Mouse (Mus musculus) stomach, embryonic 16.5 days (tissue): ENCODE measurements around the gene Cd2bp2. TPM values are rescaled to one million over a fixed set of nuclear protein-coding genes. Genes with fewer than 3 reads are reported as not detected.

ENCODE experiments used
- ATAC-seq: fragments of 200-750 bp; cut with Nextera tagmentation; 2 replicates; pipeline ENCODE4 v1.8.0; 2017; ENCODE audit warnings: moderate number of reproducible peaks, moderate TSS enrichment; ENCODE audit not compliant: insufficient read depth, low FRiP score
- H3K27ac ChIP-seq: fragments of 300-500 bp; sonication (generic); 2 replicates; pipeline ENCODE4 v1.5.1; 2014; ENCODE audit warnings: low read length
- H3K27me3 ChIP-seq: fragments of 300-500 bp; sonication (generic); 2 replicates; pipeline ENCODE4 v1.6.1; 2014; ENCODE audit warnings: low read length, control low read depth, mixed read lengths; ENCODE audit not compliant: control insufficient read depth, insufficient read depth
- H3K36me3 ChIP-seq: fragments of 300-500 bp; sonication (generic); 2 replicates; pipeline ENCODE4 v1.6.1; 2014; ENCODE audit warnings: low read length; ENCODE audit not compliant: control insufficient read depth, insufficient read depth
- H3K4me1 ChIP-seq: fragments of 300-500 bp; sonication (generic); 2 replicates; pipeline ENCODE4 v1.6.1; 2014; ENCODE audit warnings: low read length, control low read depth, mixed read lengths; ENCODE audit not compliant: control insufficient read depth, insufficient read depth
- H3K4me2 ChIP-seq: fragments of 300-500 bp; sonication (generic); 2 replicates; pipeline ENCODE4 v1.6.1; 2014; ENCODE audit warnings: low read depth, low read length, mixed read lengths
- H3K4me3 ChIP-seq: fragments of 300-500 bp; sonication (generic); replicated peaks from 2 replicates; pipeline ENCODE4 v1.5.1; 2014; ENCODE audit warnings: mild to moderate bottlenecking, low read length
- H3K9ac ChIP-seq: fragments of 300-500 bp; sonication (generic); 2 replicates; pipeline ENCODE4 v1.6.1; 2014; ENCODE audit warnings: low read length
- H3K9me3 ChIP-seq: fragments of 300-500 bp; sonication (generic); replicated peaks from 2 replicates; pipeline ENCODE4 v1.6.1; 2016; ENCODE audit warnings: low read length, control low read depth; ENCODE audit not compliant: control insufficient read depth
- WGBS: fragments of 180-500 bp; shearing (Covaris S2); extraction: QIAGEN DNeasy Blood & Tissue Kit; methylation state at CpG from one replicate; pipeline ENCODE4 v1.1.7; 2014; 5-methylcytosine and 5-hydroxymethylcytosine counted together
- polyA plus RNA-seq: library from polyadenylated mRNA; unstranded; fragments of >200 nt; fragmentation: Nextera tagmentation; extraction: Ambion mirVana; gene quantifications from 2 replicates; pipeline ENCODE4 v1.2.1, GENCODE M21; 2015

The Cd2bp2 gene
- polyA plus RNA-seq, 1 experiment from 2014 or later = 47.7 TPM

DNA sequence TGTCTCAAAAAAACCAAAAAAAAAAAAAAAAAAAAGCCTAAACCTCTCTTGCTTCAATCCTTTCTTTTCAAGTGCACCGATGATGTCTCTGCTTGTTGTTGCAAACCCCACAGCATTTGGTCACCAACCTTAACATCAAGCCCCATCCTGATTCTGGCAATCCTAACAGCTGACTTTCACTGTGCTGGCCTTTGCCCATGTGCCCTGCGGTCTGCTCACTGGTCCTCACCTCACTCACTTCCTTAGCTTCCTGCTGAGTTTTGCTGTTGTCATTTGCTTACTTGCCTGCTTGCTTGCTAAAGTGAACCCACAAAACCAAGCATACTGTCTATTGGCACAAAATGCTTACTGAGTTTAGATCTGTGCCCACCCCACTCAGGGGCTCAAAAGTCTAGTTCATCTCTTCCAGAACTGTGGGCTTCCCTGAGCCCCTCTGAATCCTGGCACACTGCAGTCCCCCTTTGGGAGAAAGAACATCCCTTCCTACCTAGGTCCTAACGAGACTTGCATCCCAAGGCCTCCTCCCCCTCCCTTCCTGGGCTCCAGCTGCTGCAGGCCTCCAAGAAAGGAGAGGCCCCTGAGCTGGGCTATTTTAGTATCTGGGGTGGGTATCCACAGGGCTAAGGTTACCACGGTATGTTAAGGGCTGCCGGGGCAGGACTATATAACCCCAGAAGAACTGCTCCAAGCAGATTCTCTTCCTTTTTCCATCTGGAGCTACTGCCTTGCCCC, 15.3 kb upstream of the Cd2bp2 start:
- no peak overlapping the region for H3K9ac ChIP-seq
- no peaks in the 10 kb centered on the region for H3K36me3 ChIP-seq
- no peak for ATAC-seq
- H3K27ac ChIP-seq = no peak overlapping the region
- H3K4me2 ChIP-seq = no peak overlapping the region
- 78% methylated on average over 5 of the region's 5 CpGs for WGBS
- no peaks in the 10 kb centered on the region for H3K27me3 ChIP-seq
- no peaks in the 10 kb centered on the region for H3K9me3 ChIP-seq
- H3K4me1 ChIP-seq = peaks cover 7% of the 10 kb centered on the region; the same call in 1 of the 2 replicates
- no peak overlapping the region for H3K4me3 ChIP-seq

DNA sequence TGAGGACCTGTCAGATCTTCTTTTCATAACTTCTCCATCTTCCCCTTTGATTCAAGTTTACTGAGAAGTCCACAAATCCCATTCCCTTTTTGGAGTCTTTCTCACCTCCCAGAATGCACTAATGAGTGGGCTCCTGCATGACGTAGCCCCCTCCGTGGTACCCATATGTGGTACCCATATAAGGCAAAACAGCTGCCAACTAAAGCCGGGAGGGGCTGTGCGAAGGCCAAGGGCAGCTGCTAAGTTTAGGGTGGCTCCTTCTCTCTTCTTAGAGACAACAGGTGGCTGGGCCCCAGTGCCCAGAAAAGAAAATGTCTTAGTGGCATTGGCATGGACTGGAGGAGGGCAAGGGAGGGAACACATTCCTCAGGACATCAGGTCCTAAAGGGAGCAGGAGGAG, 14.4 kb upstream of the Cd2bp2 start:
- Histone ChIP-seq H3K4me2 (no peak overlapping the region), H3K4me1 (peaks cover 10% of the 10 kb centered on the region), H3K36me3 (no peaks in the 10 kb centered on the region), H3K9me3 (no peaks in the 10 kb centered on the region), H3K27ac (no peak overlapping the region), H3K27me3 (no peaks in the 10 kb centered on the region), H3K9ac (no peak overlapping the region), H3K4me3 (no peak overlapping the region)
- 83% methylated on average over 4 of the region's 4 CpGs for WGBS
- ATAC-seq = no peak

- no peak for ATAC-seq
- Histone ChIP-seq H3K4me1 (peaks cover 14% of the 10 kb centered on the region), H3K9me3 (no peaks in the 10 kb centered on the region), H3K27ac (no peak overlapping the region), H3K27me3 (no peaks in the 10 kb centered on the region), H3K9ac (peak overlapping the region; percentile 62; the same call in 1 of the 2 replicates), H3K36me3 (no peaks in the 10 kb centered on the region), H3K4me3 (no peak overlapping the region; the same call in 1 of the 2 replicates), H3K4me2 (peak overlapping the region; percentile 54)
- WGBS = 78% methylated on average over 5 of the region's 5 CpGs
Observed at GRCm38 (mm10) chr7:127209851-127210250, 14.0 kb upstream of the Cd2bp2 start.

DNA sequence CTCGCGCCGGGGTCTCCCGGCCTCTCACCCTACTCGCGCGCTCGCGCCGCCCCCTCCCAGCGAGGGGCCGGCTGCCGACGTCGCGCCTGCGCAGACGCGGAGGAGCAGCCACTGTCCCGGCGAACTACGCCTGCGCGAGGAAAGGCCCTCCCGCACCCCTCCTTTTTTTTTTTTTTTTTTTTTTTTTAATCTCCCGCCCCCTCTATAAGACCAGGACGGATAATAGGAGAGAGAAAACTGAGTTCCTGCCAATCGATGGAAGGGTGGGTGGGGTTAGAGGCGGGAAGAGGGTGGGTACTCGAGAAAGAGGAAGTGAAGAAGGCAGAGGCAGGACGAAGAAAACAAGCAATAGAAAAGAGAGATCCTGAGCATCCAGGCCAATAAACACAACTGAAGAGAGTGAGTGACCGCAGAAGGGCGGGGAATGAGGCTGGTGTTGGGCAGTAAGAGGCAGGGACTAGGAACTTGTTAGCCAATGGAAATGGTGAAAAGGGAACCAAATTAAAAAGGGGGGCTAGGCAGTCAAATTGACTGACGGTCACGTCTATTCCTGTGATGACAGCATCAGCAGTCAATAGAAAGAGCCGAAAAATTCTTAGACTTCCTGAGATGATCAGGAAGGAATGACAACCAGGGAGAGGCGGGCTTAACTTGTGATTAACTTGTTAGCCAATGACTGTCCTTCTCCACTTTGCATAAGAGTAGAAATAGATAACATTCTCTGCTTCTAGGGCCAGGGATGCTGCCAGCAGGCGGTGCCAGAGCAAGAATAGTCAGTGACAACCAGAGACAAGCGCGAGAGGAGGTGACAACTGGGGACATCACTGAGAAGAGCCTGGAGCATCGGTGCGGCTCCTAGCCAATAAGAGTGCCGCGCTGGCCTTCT, 12.9 kb upstream of the Cd2bp2 start, which contains the start of gene Mylpf:
Gene Mylpf, plus strand, starts transcription at position 338 of the 886 bp plus-strand sequence.
- Histone ChIP-seq H3K27ac (peak within 1 kb of the TSS; percentile 82), H3K27me3 (no peaks in the 10 kb centered on the region), H3K9ac (peak within 1 kb of the TSS; percentile 82), H3K4me3 (peak within 1 kb of the TSS; percentile 64), H3K36me3 (no peaks in the 10 kb centered on the region), H3K4me1 (peaks cover 14% of the 10 kb centered on the region), H3K9me3 (no peaks in the 10 kb centered on the region), H3K4me2 (peak within 1 kb of the TSS; percentile 97)
- ATAC-seq = peak; percentile 94
- WGBS = under 1% methylated on average over 44 of the region's 44 CpGs

- Histone ChIP-seq H3K4me2 (peak within 1 kb of the TSS; percentile 97), H3K4me1 (peaks cover 14% of the 10 kb centered on the region), H3K9ac (peak within 1 kb of the TSS; percentile 82), H3K4me3 (peak within 1 kb of the TSS; percentile 64), H3K36me3 (no peaks in the 10 kb centered on the region), H3K27me3 (no peaks in the 10 kb centered on the region), H3K27ac (peak within 1 kb of the TSS; percentile 82), H3K9me3 (no peaks in the 10 kb centered on the region)
- no peak; the same call in none of the 2 replicates for ATAC-seq
- under 1% methylated on average over 44 of the region's 44 CpGs for WGBS
Observed at GRCm38 (mm10) chr7:127208295-127208552, 12.4 kb upstream of the Cd2bp2 start, which contains the start of gene Tbc1d10b. Gene Tbc1d10b, minus strand, starts transcription at chr7:127208468.

DNA sequence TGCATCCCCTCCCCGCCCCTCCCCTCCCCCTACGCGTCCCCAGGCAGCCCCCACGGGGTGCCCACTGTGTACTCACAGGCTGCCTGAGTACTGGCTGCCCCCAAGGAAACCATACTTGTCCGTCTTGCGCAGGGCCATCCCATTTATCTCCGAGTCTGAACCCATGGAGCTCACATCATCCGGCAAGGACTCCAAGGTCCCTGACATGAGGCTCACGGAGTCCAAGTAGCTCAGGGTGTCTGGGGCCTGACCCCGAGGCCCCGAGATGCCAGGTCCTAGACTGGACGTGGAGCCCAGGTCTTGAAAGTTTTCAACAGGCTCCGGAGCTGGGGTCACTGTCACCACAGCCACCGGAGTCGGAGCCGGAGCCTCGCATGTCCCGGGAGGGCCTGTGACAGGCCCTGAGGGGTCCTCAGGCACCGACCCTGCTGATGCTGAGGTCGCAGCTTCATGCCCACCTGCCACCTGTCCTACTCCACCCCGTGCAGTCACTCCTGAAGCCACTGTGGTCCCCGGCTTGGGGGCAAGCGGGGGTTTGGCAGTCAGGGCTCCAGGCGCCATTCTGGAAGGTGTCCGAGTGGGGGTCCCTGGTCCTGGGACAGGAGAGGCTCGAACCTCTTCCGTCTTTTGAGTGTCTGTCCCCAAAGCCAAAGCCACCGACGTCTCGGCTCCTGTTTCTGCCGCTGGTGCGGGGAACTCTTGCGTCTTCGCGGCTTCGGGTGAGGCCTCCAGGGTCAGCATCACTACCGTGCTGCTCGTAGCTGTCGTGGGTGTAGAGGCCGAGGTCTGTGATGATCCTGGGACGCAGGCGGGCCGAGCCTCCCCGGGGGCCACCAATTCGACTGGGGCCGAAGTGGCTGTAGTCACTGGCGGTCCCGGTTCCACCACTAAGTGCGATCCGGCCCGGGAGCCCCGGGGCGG, 11.8 kb upstream of the Cd2bp2 start:
- Histone ChIP-seq H3K9ac (peak overlapping the region; percentile 82), H3K4me1 (peaks cover 14% of the 10 kb centered on the region), H3K9me3 (no peaks in the 10 kb centered on the region), H3K27ac (peak overlapping the region; percentile 80), H3K4me3 (peak overlapping the region; percentile 64), H3K36me3 (0 out of 2 replicates have a peak, but pooled peaks cover 3% of the 10 kb centered on the region), H3K27me3 (no peaks in the 10 kb centered on the region), H3K4me2 (peak overlapping the region; percentile 97)
- under 1% methylated on average over 53 of the region's 53 CpGs for WGBS
- no peak for ATAC-seq

DNA sequence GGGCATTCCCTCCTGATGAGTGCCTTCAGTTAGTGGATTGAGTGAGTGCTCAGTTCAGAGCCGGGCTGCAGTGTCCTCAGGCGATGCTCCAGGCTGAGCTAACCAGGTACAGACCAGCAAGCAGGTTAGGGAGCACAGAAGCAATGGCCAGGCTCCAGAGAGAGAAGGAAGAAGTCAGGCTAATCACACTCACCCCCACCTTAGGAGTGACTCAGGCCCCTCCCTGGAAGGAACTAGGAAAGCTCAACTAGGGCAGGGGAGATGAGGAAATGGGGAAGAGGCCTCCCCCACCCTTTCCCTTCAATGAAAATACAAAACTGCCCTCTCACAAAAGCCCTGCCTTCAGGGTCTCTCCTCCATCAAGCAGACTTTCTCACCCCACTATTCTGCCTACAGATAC, 10.8 kb upstream of the Cd2bp2 start:
- Histone ChIP-seq H3K4me1 (peaks cover 14% of the 10 kb centered on the region), H3K9me3 (no peaks in the 10 kb centered on the region), H3K27ac (peak overlapping the region; percentile 80; the same call in 1 of the 2 replicates), H3K27me3 (no peaks in the 10 kb centered on the region), H3K9ac (peak overlapping the region; percentile 82), H3K4me3 (peak overlapping the region; percentile 64), H3K36me3 (0 out of 2 replicates have a peak, but pooled peaks cover 5% of the 10 kb centered on the region), H3K4me2 (peak overlapping the region; percentile 97)
- no peak for ATAC-seq
- WGBS = 51% methylated on average over 2 of the region's 2 CpGs

DNA sequence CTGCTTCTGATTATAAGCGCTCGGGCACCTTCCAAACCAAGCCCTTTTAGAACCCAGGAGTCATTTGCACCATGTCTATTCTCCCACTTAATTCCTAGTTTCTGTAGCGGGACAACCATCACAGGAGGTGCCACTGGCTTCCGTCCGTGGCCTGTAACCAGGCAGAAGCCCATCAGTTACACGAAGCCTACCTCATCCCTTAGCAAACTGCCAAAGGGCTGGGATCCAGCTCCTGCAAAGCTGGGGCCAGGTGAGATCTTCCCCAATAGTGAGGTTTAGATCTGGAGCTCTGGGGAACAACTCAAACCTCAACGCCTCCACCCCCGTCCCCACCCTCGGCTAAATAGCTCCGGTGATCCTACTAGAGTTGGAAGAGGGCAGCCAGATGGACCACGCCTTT, 634 bp upstream of the Cd2bp2 start:
- H3K9ac ChIP-seq = peak overlapping the region; percentile 85
- H3K27me3 ChIP-seq = no peaks in the 10 kb centered on the region
- H3K36me3 ChIP-seq = peaks cover 32% of the 10 kb centered on the region
- WGBS = 46% methylated on average over 11 of the region's 11 CpGs
- H3K4me1 ChIP-seq = peaks cover 23% of the 10 kb centered on the region
- peak overlapping the region; percentile 89 for H3K27ac ChIP-seq
- no peak for ATAC-seq
- H3K4me2 ChIP-seq = peak overlapping the region; percentile 93
- peak overlapping the region; percentile 91 for H3K4me3 ChIP-seq
- no peaks in the 10 kb centered on the region for H3K9me3 ChIP-seq
